Mouse (Mus musculus): ENCODE measurements around the gene Parp11. TPM values are rescaled to one million over a fixed set of nuclear protein-coding genes. Genes with fewer than 3 reads are reported as not detected.
A peak's percentile ranks its signal among the peaks of the same experiment; 100 is the strongest.

Gene Parp11
- total and polyA plus RNA-seq, 2 experiments from 2014 or later: 39.6 to 43.0 TPM

GRCm38 (mm10) chr6:127539226-127539625 lies 92.6 kb downstream of the Parp11 start:
- H3K36me3 ChIP-seq (ENCODE audit: insufficient read depth, low read length): no peaks in the 10 kb centered on the region
- 84% methylated on average over 4 of the region's 4 CpGs for WGBS
- no peaks in the 10 kb centered on the region; the same call in 1 of the 2 replicates for H3K27me3 ChIP-seq (ENCODE audit: insufficient read depth, low read length)
- H3K4me3 ChIP-seq (ENCODE audit: low read length): no peak overlapping the region
- no peak overlapping the region for H3K9ac ChIP-seq (replicated peaks; ENCODE audit: low read length)
- no peaks in the 10 kb centered on the region for H3K9me3 ChIP-seq (ENCODE audit: low read length)
- no peak for TF ChIP-seq CTCF (IDR thresholded peaks at IDR 0.05; ENCODE audit: low read depth)
- no peaks in the 10 kb centered on the region for H3K4me1 ChIP-seq (ENCODE audit: insufficient read depth, low read length)
- ATAC-seq (no peak), DNase-seq (ENCODE audit: low spot score) (no peak)
- no peak overlapping the region for H3K27ac ChIP-seq
- H3K4me2 ChIP-seq (ENCODE audit: low read depth, low read length): no peak overlapping the region

- no peaks in the 10 kb centered on the region for H3K9me3 ChIP-seq (ENCODE audit: low read length)
- H3K4me1 ChIP-seq (ENCODE audit: insufficient read depth, low read length): no peaks in the 10 kb centered on the region
- no peak for TF ChIP-seq CTCF (IDR thresholded peaks at IDR 0.05; ENCODE audit: low read depth)
- H3K27me3 ChIP-seq (ENCODE audit: insufficient read depth, low read length): no peaks in the 10 kb centered on the region; the same call in 1 of the 2 replicates
- no peak for DNase-seq (ENCODE audit: low spot score)
- H3K4me2 ChIP-seq (ENCODE audit: low read depth, low read length): no peak overlapping the region
- no peak overlapping the region for H3K9ac ChIP-seq (replicated peaks; ENCODE audit: low read length)
- H3K27ac ChIP-seq: no peak overlapping the region
- no peak overlapping the region for H3K4me3 ChIP-seq (ENCODE audit: low read length)
- ATAC-seq: no peak
- WGBS: 72% methylated on average over 5 of the region's 5 CpGs
- H3K36me3 ChIP-seq (ENCODE audit: insufficient read depth, low read length): no peaks in the 10 kb centered on the region
Measured at GRCm38 (mm10) chr6:127539659-127540058, 93.0 kb downstream of the Parp11 start.

GRCm38 (mm10) chr6:127540517-127540916 lies 93.9 kb downstream of the Parp11 start:
- Histone ChIP-seq H3K4me2 (ENCODE audit: low read depth, low read length) (no peak overlapping the region), H3K36me3 (ENCODE audit: insufficient read depth, low read length) (no peaks in the 10 kb centered on the region), H3K27me3 (ENCODE audit: insufficient read depth, low read length) (no peaks in the 10 kb centered on the region; the same call in 1 of the 2 replicates), H3K9me3 (ENCODE audit: low read length) (no peaks in the 10 kb centered on the region), H3K4me3 (ENCODE audit: low read length) (no peak overlapping the region), H3K4me1 (ENCODE audit: insufficient read depth, low read length) (no peaks in the 10 kb centered on the region), H3K27ac (no peak overlapping the region), H3K9ac (replicated peaks; ENCODE audit: low read length) (no peak overlapping the region)
- ATAC-seq: no peak
- DNase-seq (ENCODE audit: low spot score): no peak
- 79% methylated on average over 4 of the region's 4 CpGs for WGBS
- no peak for TF ChIP-seq CTCF (IDR thresholded peaks at IDR 0.05; ENCODE audit: low read depth)

DNA sequence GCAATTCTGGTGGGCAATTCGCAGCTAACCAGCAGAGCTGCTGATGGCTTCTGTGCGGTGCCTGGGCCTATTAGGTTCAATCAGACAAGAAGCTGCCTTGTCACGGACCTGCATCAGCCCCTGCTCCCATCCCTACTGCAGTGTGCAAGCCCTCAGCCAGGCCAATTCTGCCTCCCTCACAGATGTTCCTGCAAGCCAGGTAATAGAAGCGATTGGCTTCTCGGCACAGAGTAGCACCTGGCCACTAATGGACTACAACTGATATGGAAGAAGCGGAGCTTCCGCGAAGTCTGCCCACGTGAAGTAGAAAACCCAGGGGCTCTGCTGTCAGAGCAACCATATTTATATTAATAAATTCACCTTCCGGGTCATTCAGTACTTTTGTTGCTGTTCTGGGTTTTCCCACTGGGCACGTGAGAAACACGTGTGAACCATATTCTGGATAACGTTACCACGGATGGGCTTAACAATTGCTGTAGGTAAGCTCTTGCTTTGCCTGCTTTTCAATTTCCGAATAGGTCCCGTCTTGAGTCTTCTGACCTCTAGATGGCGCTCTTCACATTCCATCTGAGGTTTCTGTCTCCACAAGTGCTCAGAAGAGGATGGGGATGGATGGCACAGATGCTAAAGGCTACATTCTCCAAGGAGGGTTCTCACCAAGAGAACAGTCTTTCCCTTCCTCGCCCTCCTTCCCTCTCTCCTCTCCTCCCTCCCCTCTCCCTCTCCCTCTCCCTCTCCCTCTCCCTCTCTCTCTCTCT lies 95.2 kb downstream of the Parp11 start:
- no peaks in the 10 kb centered on the region; the same call in 1 of the 2 replicates for H3K4me1 ChIP-seq (ENCODE audit: insufficient read depth, low read length)
- H3K27me3 ChIP-seq (ENCODE audit: insufficient read depth, low read length): no peaks in the 10 kb centered on the region; the same call in 1 of the 2 replicates
- 31% methylated on average over 18 of the region's 18 CpGs for WGBS
- peak; percentile 94 for DNase-seq (ENCODE audit: low spot score)
- no peaks in the 10 kb centered on the region for H3K9me3 ChIP-seq (ENCODE audit: low read length)
- ATAC-seq: peak; percentile 86
- H3K9ac ChIP-seq (replicated peaks; ENCODE audit: low read length): no peak overlapping the region
- H3K36me3 ChIP-seq (ENCODE audit: insufficient read depth, low read length): no peaks in the 10 kb centered on the region
- no peak overlapping the region for H3K4me2 ChIP-seq (ENCODE audit: low read depth, low read length)
- TF ChIP-seq CTCF (IDR thresholded peaks at IDR 0.05; ENCODE audit: low read depth): peak; percentile 90
- no peak overlapping the region for H3K4me3 ChIP-seq (ENCODE audit: low read length)
- H3K27ac ChIP-seq: no peak overlapping the region

Other genes starting within 250 kb of the Parp11 start
- gene Cracr2a, start 114.5 kb downstream of the Parp11 start, total RNA-seq (2014; rRNA removed): 0.47 and 0.52 TPM in 2 replicates
- 1.0 and 1.1 TPM in 2 replicates for gene Cracr2a, start 114.5 kb downstream of the Parp11 start, polyA plus RNA-seq (2015; fragmentation: Nextera tagmentation; extraction: Ambion mirVana)